Mouse (Mus musculus) stomach, postnatal 0 days (tissue): ENCODE results near the gene Krt86. TPM values are rescaled to one million over a fixed set of nuclear protein-coding genes. Genes with fewer than 3 reads are reported as not detected.

Experiments
- ATAC-seq: fragments of 200-750 bp; cut with Nextera tagmentation; 2 replicates; pipeline ENCODE4 v1.8.0; 2017; ENCODE audit not compliant: low FRiP score, low TSS enrichment
- DNase-seq: peaks from one replicate; pipeline ENCODE4 v3.0.0-alpha.2; 2016; ENCODE audit warnings: low spot score
- H3K27ac ChIP-seq: fragments of 300-500 bp; sonication (generic); replicated peaks from 2 replicates; pipeline ENCODE4 v1.5.1; 2014; ENCODE audit warnings: mild to moderate bottlenecking, control low read depth
- H3K27me3 ChIP-seq: fragments of 300-500 bp; sonication (generic); 2 replicates; pipeline ENCODE4 v1.6.1; 2014; ENCODE audit warnings: low read length; ENCODE audit not compliant: control insufficient read depth, insufficient read depth
- H3K36me3 ChIP-seq: fragments of 300-500 bp; sonication (generic); 2 replicates; pipeline ENCODE4 v1.6.1; 2014; ENCODE audit warnings: low read length, mixed read lengths; ENCODE audit not compliant: control insufficient read depth, insufficient read depth
- H3K4me1 ChIP-seq: fragments of 300-500 bp; sonication (generic); replicated peaks from 2 replicates; pipeline ENCODE4 v1.6.1; 2014; ENCODE audit warnings: antibody characterized with exemption; ENCODE audit not compliant: control insufficient read depth, insufficient read depth
- H3K4me2 ChIP-seq: fragments of 300-500 bp; sonication (generic); replicated peaks from 2 replicates; pipeline ENCODE4 v1.6.1; 2014; ENCODE audit warnings: low read depth, mild to moderate bottlenecking, control low read depth, moderate library complexity
- H3K4me3 ChIP-seq: fragments of 300-500 bp; sonication (generic); 2 replicates; pipeline ENCODE4 v1.5.1; 2014; ENCODE audit warnings: low read depth, low read length, control low read depth
- H3K9ac ChIP-seq: fragments of 300-500 bp; sonication (generic); 2 replicates; pipeline ENCODE4 v1.6.1; 2014; ENCODE audit warnings: mild to moderate bottlenecking, low read length, control low read depth, mixed read lengths
- H3K9me3 ChIP-seq: fragments of 300-500 bp; sonication (generic); 2 replicates; pipeline ENCODE4 v1.6.1; 2016; ENCODE audit warnings: low read length; ENCODE audit not compliant: control insufficient read depth
- CTCF ChIP-seq: IDR thresholded peaks from 2 replicates; pipeline ENCODE4 v1.5.1; 2016; ENCODE audit warnings: antibody characterized with exemption, low read depth, mild to moderate bottlenecking, moderate library complexity
- EP300 ChIP-seq: optimal IDR thresholded peaks from 2 replicates; pipeline ENCODE3; 2016; ENCODE audit warnings: antibody characterized with exemption
- WGBS: fragments of 180-500 bp; shearing (Covaris S2); extraction: QIAGEN DNeasy Blood & Tissue Kit; methylation state at CpG from one replicate; pipeline ENCODE4 v1.1.7; 2014; 5-methylcytosine and 5-hydroxymethylcytosine counted together
- polyA plus RNA-seq: library from polyadenylated mRNA; unstranded; fragments of >200 nt; fragmentation: Nextera tagmentation; extraction: Ambion mirVana; gene quantifications from 2 replicates; pipeline ENCODE4 v1.2.1, GENCODE M21; 2015

The Krt86 gene
- polyA plus RNA-seq, 1 experiment from 2014 or later = not detected

- no peak for ATAC-seq
- no peak for DNase-seq
- H3K27me3 ChIP-seq = no peaks in the 10 kb centered on the region
- no peak overlapping the region for H3K9ac ChIP-seq
- H3K4me1 ChIP-seq = peaks cover 3% of the 10 kb centered on the region; the same call in 1 of the 2 replicates
- no peaks in the 10 kb centered on the region for H3K36me3 ChIP-seq
- TF ChIP-seq EP300 (no peak), CTCF (no peak)
- H3K4me3 ChIP-seq = no peak overlapping the region
- WGBS = 70% methylated on average over 1 of the region's 1 CpGs
- no peaks in the 10 kb centered on the region for H3K9me3 ChIP-seq
- H3K4me2 ChIP-seq = no peak overlapping the region
- no peak overlapping the region for H3K27ac ChIP-seq
These were observed 10.4 kb downstream of the Krt86 start for GRCm38 (mm10) chr15:101483646-101484045.

- no peak overlapping the region for H3K4me2 ChIP-seq
- no peaks in the 10 kb centered on the region for H3K4me1 ChIP-seq
These were observed 11.7 kb downstream of the Krt86 start for GRCm38 (mm10) chr15:101484939-101485338.

GRCm38 (mm10) chr15:101485911-101486635 lies 12.8 kb downstream of the Krt86 start:
- Histone ChIP-seq H3K36me3 (no peaks in the 10 kb centered on the region), H3K4me2 (no peak overlapping the region), H3K9me3 (no peaks in the 10 kb centered on the region), H3K9ac (no peak overlapping the region), H3K4me3 (no peak overlapping the region), H3K27ac (no peak overlapping the region), H3K27me3 (no peaks in the 10 kb centered on the region), H3K4me1 (no peaks in the 10 kb centered on the region)
- no peak for ATAC-seq
- TF ChIP-seq EP300 (no peak), CTCF (no peak)
- 66% methylated on average over 11 of the region's 11 CpGs for WGBS
- no peak for DNase-seq

More at GRCm38 (mm10) chr15:101484939-101485338, 11.7 kb downstream of the Krt86 start:
- Histone ChIP-seq H3K36me3 (no peaks in the 10 kb centered on the region), H3K27ac (no peak overlapping the region), H3K27me3 (no peaks in the 10 kb centered on the region), H3K9ac (no peak overlapping the region), H3K4me3 (no peak overlapping the region), H3K9me3 (no peaks in the 10 kb centered on the region)
- no peak for TF ChIP-seq CTCF
- no peak for TF ChIP-seq EP300
- ATAC-seq = no peak
- WGBS = 67% methylated on average over 1 of the region's 1 CpGs
- no peak for DNase-seq

- ATAC-seq (no peak), DNase-seq (no peak)
- Histone ChIP-seq H3K27ac (no peak within 1 kb of the TSS), H3K9me3 (no peaks in the 10 kb centered on the region), H3K36me3 (no peaks in the 10 kb centered on the region), H3K4me1 (no peaks in the 10 kb centered on the region), H3K9ac (no peak within 1 kb of the TSS), H3K27me3 (no peaks in the 10 kb centered on the region), H3K4me3 (no peak within 1 kb of the TSS), H3K4me2 (no peak within 1 kb of the TSS)
- TF ChIP-seq CTCF = no peak
- TF ChIP-seq EP300 = no peak
- 75% methylated on average over 6 of the region's 6 CpGs for WGBS
These were observed 18.2 kb downstream of the Krt86 start, which contains the start of gene Krt83 for GRCm38 (mm10) chr15:101491431-101491830. Gene Krt83 (minus strand): TSS chr15:101491512.

GRCm38 (mm10) chr15:101492718-101493117 lies 19.4 kb downstream of the Krt86 start:
- Histone ChIP-seq H3K27me3 (no peaks in the 10 kb centered on the region), H3K27ac (no peak overlapping the region), H3K4me1 (no peaks in the 10 kb centered on the region), H3K9me3 (no peaks in the 10 kb centered on the region), H3K4me2 (no peak overlapping the region), H3K9ac (no peak overlapping the region), H3K36me3 (no peaks in the 10 kb centered on the region), H3K4me3 (no peak overlapping the region)
- no peak for TF ChIP-seq EP300
- no peak for TF ChIP-seq CTCF
- 0 out of 2 replicates have a peak, but pooled peaks have one; percentile 19 for ATAC-seq
- WGBS = 40% methylated on average over 8 of the region's 8 CpGs
- DNase-seq = no peak

- Histone ChIP-seq H3K9me3 (no peaks in the 10 kb centered on the region), H3K9ac (no peak overlapping the region), H3K36me3 (no peaks in the 10 kb centered on the region), H3K27ac (no peak overlapping the region), H3K4me2 (no peak overlapping the region), H3K4me1 (no peaks in the 10 kb centered on the region), H3K27me3 (no peaks in the 10 kb centered on the region), H3K4me3 (no peak overlapping the region)
- no peak for DNase-seq
- no peak for ATAC-seq
- WGBS = 95% methylated on average over 6 of the region's 6 CpGs
- TF ChIP-seq CTCF (no peak), EP300 (no peak)
These were observed 20.4 kb downstream of the Krt86 start for GRCm38 (mm10) chr15:101493713-101494112.
